Comparison of ENCODE assay signal across 7 mouse cellular contexts in the genomic region with DNA sequence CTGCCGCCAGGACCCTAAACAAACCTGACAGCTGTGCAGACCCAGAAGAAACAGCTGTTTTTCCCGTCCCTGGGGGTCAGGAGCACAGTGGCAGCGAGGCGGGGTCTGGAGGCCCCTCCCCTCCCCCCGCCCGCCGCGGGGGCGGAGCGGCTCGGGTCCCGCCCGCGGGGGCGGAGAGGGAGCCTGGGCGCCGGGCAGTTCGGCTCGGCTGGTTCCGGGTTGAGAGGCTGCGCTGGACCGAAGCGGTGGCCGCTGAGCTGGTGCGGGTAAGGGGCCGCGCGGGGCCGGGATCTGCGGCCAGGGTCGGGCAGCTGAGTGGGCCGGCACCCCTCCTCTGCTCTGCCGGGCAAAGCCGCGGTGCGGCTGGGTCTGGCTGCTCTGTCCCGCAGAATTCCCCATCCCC. TPM values are rescaled to one million over a fixed set of nuclear protein-coding genes. Genes with fewer than 3 reads are reported as not detected.
DNase-seq lines count a peak whose midpoint lies in the region; ATAC-seq lines count a peak whose summit lies in the region.

A gene (plus strand): TSS at position 202 of the 403 bp plus-strand sequence.

- H3K9me3 ChIP-seq in intestine, embryonic 15.5 days = no peaks in the 10 kb centered on the region
- H3K9me3 ChIP-seq in limb, embryonic 11.5 days (ENCODE audit: control insufficient read depth, low read length) = no peaks in the 10 kb centered on the region
- H3K9me3 ChIP-seq in midbrain, embryonic 12.5 days = 0 out of 2 replicates have a peak, but pooled peaks cover 4% of the 10 kb centered on the region

- H3K4me1 ChIP-seq in intestine, embryonic 15.5 days (replicated peaks) = peaks cover 25% of the 10 kb centered on the region
- H3K4me1 ChIP-seq in limb, embryonic 11.5 days (ENCODE audit: control insufficient read depth, insufficient read depth, low read length) = peaks cover 21% of the 10 kb centered on the region
- H3K4me1 ChIP-seq in midbrain, embryonic 12.5 days = peaks cover 49% of the 10 kb centered on the region

- peak; percentile 88 for ATAC-seq in intestine, embryonic 15.5 days
- ATAC-seq in limb, embryonic 11.5 days (ENCODE audit: insufficient number of reproducible peaks, low FRiP score, low TSS enrichment, low read depth) = peak; percentile 42; the same call in 1 of the 2 replicates
- ATAC-seq in midbrain, embryonic 12.5 days (ENCODE audit: low FRiP score, low read depth) = peak; percentile 67

- WGBS in intestine, embryonic 15.5 days = under 1% methylated on average over 27 of the region's 37 CpGs
- 0% methylated on average over 35 of the region's 37 CpGs for WGBS in limb, embryonic 11.5 days
- under 1% methylated on average over 36 of the region's 37 CpGs for WGBS in midbrain, embryonic 12.5 days

- peak within 1 kb of the TSS; percentile 66 for H3K27ac ChIP-seq in intestine, embryonic 15.5 days
- no peak within 1 kb of the TSS; the same call in 1 of the 2 replicates for H3K27ac ChIP-seq in limb, embryonic 11.5 days (replicated peaks; ENCODE audit: low read depth, low read length)
- H3K27ac ChIP-seq in midbrain, embryonic 12.5 days (replicated peaks) = peak within 1 kb of the TSS; percentile 72

- H3K36me3 ChIP-seq in intestine, embryonic 15.5 days = no peaks in the 10 kb centered on the region
- no peaks in the 10 kb centered on the region for H3K36me3 ChIP-seq in limb, embryonic 11.5 days (ENCODE audit: control insufficient read depth, insufficient read depth, low read length)
- H3K36me3 ChIP-seq in midbrain, embryonic 12.5 days = no peaks in the 10 kb centered on the region

- peak within 1 kb of the TSS; percentile 100 for H3K4me2 ChIP-seq in intestine, embryonic 15.5 days (replicated peaks)
- H3K4me2 ChIP-seq in limb, embryonic 11.5 days (ENCODE audit: low read depth, severe bottlenecking) = peak within 1 kb of the TSS; percentile 99
- H3K4me2 ChIP-seq in midbrain, embryonic 12.5 days (replicated peaks) = peak within 1 kb of the TSS; percentile 99

- intact Hi-C loops in gastrocnemius, postnatal 36 days (cut with DNase I) = no loop called here

- no peaks in the 10 kb centered on the region for H3K27me3 ChIP-seq in intestine, embryonic 15.5 days (replicated peaks)
- no peaks in the 10 kb centered on the region for H3K27me3 ChIP-seq in limb, embryonic 11.5 days (ENCODE audit: control insufficient read depth, insufficient read depth, low read length)
- H3K27me3 ChIP-seq in midbrain, embryonic 12.5 days = peaks cover 39% of the 10 kb centered on the region; the same call in 1 of the 2 replicates

- peak within 1 kb of the TSS; percentile 73 for H3K4me3 ChIP-seq in intestine, embryonic 15.5 days (replicated peaks)
- H3K4me3 ChIP-seq in limb, embryonic 11.5 days (ENCODE audit: low read depth, low read length) = peak within 1 kb of the TSS; percentile 64
- peak within 1 kb of the TSS; percentile 65 for H3K4me3 ChIP-seq in midbrain, embryonic 12.5 days

- peak within 1 kb of the TSS; percentile 66 for H3K9ac ChIP-seq in intestine, embryonic 15.5 days
- peak within 1 kb of the TSS; percentile 60 for H3K9ac ChIP-seq in limb, embryonic 11.5 days (ENCODE audit: low read length)
- H3K9ac ChIP-seq in midbrain, embryonic 12.5 days (replicated peaks) = peak within 1 kb of the TSS; percentile 75

- DNase-seq in adrenal gland, adult 18-20 months (ENCODE audit: low spot score in 2 of 2) = peak; percentile 81 to 84
- DNase-seq in embryo, embryonic 10 days (ENCODE audit: low spot score) = peak; percentile 74
- peak; percentile 68 for DNase-seq in gastrocnemius, postnatal 36 days
- peak; percentile 83 for DNase-seq in limb, embryonic 11.5 days (ENCODE audit: low spot score)
- DNase-seq in spleen, adult 12 weeks (ENCODE audit: low spot score) = peak; percentile 17

RNA-seq across cellular contexts. Expression of the gene that starts here (rescaled TPM):
- total RNA-seq in adrenal gland, adult 18-20 months (2021) = 1 to 10 TPM; 4.5 to 8.8 TPM
- total RNA-seq in gastrocnemius, postnatal 36 days (2021) = under 1 TPM; 0.51 to 0.79 TPM
- 3.5 and 3.8 TPM in 2 replicates for polyA plus RNA-seq in intestine, embryonic 15.5 days (2015; fragmentation: Nextera tagmentation; extraction: Ambion mirVana)
- polyA plus RNA-seq in limb, embryonic 11.5 days (2014; fragmentation: Nextera tagmentation; extraction: Ambion mirVana) = 10.3 and 11.7 TPM in 2 replicates
- 14.9 and 16.7 TPM in 2 replicates for polyA plus RNA-seq in midbrain, embryonic 12.5 days (2016; fragmentation: Nextera tagmentation; extraction: Ambion mirVana)

Comparison
In these comparisons a context has a peak if more than half of its experiments do, and no peak if none do; other contexts are left out.
1. Peak in DNase-seq in gastrocnemius, postnatal 36 days; RNA of the gene not detected or under 1 TPM.
2. DNase-seq: peak in every context shown above with its lines; median percentile 83 in limb, embryonic 11.5 days; 82 in adrenal gland, adult 18-20 months; 74 in embryo, embryonic 10 days; 68 in gastrocnemius, postnatal 36 days; 17 in spleen, adult 12 weeks.